Mouse (Mus musculus): ENCODE measurements around the gene Rpl3. TPM values are rescaled to one million over a fixed set of nuclear protein-coding genes. Genes with fewer than 3 reads are reported as not detected.

The Rpl3 gene
- total RNA-seq (2023), result 1,000 to 10,000 TPM; 1,333 to 1,480 TPM

DNA sequence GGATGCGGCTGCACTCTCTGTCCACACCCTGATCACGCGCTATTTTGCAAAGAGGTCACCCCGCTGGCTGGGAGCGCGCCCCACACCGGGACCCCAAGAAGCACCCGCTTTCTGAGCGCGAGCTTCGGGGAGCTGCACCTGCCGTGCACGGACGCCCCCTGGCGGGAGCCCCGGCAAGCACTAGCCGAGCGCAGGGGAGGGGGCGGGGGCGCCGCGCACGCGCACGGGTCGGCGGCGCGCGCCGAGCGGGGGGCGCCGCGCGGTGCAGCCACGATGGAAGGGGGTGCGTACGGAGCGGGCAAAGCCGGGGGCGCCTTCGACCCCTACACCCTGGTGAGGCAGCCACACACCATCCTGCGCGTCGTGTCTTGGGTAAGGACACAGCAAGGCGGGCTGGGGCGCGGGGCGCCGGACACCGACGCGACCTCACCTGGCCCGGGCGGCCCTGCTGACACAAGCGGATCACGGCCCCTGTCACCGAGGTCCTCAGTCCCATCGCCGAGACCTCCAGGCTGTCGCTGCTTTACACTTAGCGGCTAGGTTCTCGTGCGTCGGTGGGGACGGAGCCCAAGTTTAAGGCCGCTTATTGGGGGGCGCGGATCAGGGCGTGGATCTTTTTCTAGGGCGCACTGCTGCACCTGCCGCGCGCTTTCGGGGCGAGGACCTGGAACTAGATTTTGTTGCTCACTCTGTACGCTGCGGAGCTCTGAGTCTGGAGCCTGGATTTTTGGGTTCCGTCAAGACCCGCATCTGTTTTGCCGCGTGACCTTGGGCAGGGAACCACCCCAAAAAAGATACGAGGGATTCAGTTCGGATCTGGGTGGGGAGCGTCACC is at the start of gene Rpl3, which contains the start of gene Syngr1:
Gene Rpl3 (minus strand): TSS at position 748 of the 835 bp plus-strand sequence.
Gene Syngr1 (plus strand): TSS at position 214 of the 835 bp plus-strand sequence.

DNA sequence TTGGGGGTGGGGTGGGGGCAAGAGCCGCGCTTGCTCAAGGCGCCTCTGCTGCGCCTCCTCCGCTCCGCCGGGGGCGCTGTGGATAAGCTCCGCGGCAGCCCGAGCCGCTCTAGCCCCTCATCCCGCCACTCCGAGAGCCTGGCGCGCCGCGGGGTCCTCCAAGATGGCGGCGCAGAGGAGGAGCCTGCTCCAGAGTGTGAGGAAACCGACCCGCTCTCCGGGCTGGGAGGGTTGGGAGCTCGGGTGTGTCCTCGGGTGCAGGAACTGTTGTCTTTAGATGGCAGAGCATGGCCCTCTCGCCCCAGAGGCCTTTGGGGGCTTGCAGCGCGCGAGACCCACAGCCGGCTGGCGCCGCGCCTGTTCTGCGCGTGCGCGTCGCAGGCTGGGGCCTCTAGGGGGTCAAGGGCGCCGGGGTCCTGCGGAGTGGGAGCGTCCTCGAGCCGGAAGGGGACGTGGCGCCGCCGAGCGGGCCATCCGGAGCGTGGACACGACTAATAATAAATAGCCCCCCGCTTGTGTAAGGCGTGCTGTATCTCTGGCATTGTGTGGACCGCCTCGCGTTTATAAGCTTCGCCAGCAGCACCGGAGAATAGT is 41.4 kb upstream of the Rpl3 start, which contains the start of gene Tab1:
Gene Tab1 (plus strand): TSS at position 135 of the 594 bp plus-strand sequence.

Other genes starting within 250 kb of the Rpl3 start
- gene Apobec3, start 200.2 kb downstream of the Rpl3 start, total RNA-seq (2023), result 100 to 1,000 TPM; 123 to 145 TPM
- 100 to 1,000 TPM; 113 to 119 TPM for gene Cbx7, start 120.7 kb downstream of the Rpl3 start, total RNA-seq (2023)
- gene Pdgfb, start 76.9 kb downstream of the Rpl3 start, total RNA-seq (2023), result 1 to 10 TPM; 2.0 to 2.7 TPM
- under 1 TPM; 0.41 to 0.44 TPM for gene Syngr1, start 534 bp downstream of the Rpl3 start, total RNA-seq (2023)
- 10 to 100 TPM; 30.9 to 35.2 TPM for gene Tab1, start 41.3 kb upstream of the Rpl3 start, total RNA-seq (2023)
- not detected for gene Mgat3, start 81.9 kb upstream of the Rpl3 start, total RNA-seq (2023)
- 10 to 100 TPM; 48.5 to 49.6 TPM for gene Mief1, start 142.2 kb upstream of the Rpl3 start, total RNA-seq (2023)
- gene AC140267.1, start 144.0 kb upstream of the Rpl3 start, total RNA-seq (2023), result 10 to 100 TPM; 13.2 to 28.3 TPM
- gene Atf4, start 163.3 kb upstream of the Rpl3 start, total RNA-seq (2023), result 100 to 1,000 TPM; 226 to 310 TPM
- 10 to 100 TPM; 24.8 to 29.7 TPM for gene Rps19bp1, start 172.4 kb upstream of the Rpl3 start, total RNA-seq (2023)
- under 1 TPM; 0.24 to 0.47 TPM for gene Cacna1i, start 195.4 kb upstream of the Rpl3 start, total RNA-seq (2023)

Data from T-cell, adult 66 days (primary cell).